Mouse (Mus musculus) olfactory bulb, adult 2 months (tissue): Measurements from ENCODE around the gene Ankra2.

Experiments used
- CTCF ChIP-seq: fragments of 200-500 bp; IDR thresholded peaks from 2 replicates; pipeline ENCODE4 v1.5.1; 2012; ENCODE audit warnings: low read depth, mild to moderate bottlenecking, low read length, moderate library complexity; ENCODE audit not compliant: insufficient read depth
- POLR2A ChIP-seq: fragments of 200-500 bp; IDR thresholded peaks from 2 replicates; pipeline ENCODE4 v1.6.1; 2012; ENCODE audit warnings: mild to moderate bottlenecking, low read depth, low read length, moderate library complexity; ENCODE audit not compliant: insufficient read depth

GRCm38 (mm10) chr13:98298833-98299758 is 36.2 kb downstream of the Ankra2 start:
- no peak for TF ChIP-seq POLR2A
- TF ChIP-seq CTCF, result 0 out of 2 replicates have a peak, but pooled peaks have one; percentile 26
